Mouse (Mus musculus) right cerebral cortex, postnatal 14 days (tissue): Measurements from ENCODE around the gene Tpk1.
"Not testable (repeated sequence)": the region's sequence is repeated elsewhere in the genome, so short reads cannot be mapped to it uniquely, and the experiment has no call there.

ENCODE experiments used
- DNase-seq: peaks from one replicate; pipeline ENCODE4 v3.0.0; 2022

The Tpk1 gene

DNA sequence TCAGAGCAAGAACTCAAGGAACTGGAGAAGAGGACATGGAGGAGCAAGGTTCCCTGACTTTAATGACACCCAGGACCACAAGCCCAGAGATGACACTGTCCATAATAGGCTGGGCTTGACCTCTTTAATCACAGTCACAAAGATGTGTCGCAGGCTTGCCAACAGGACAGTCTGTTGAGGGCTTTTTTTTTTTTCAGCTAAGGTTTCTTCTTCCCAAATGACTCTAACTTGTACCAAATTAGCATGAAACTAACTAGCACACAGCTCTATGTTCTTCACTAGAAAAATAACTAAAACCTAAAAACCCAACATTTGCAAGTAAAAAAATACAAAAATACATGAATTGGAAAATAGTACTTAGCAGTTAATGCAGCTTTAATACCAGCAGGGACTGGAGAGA lies 27.2 kb downstream of the Tpk1 start:
- DNase-seq, result no peak

DNA sequence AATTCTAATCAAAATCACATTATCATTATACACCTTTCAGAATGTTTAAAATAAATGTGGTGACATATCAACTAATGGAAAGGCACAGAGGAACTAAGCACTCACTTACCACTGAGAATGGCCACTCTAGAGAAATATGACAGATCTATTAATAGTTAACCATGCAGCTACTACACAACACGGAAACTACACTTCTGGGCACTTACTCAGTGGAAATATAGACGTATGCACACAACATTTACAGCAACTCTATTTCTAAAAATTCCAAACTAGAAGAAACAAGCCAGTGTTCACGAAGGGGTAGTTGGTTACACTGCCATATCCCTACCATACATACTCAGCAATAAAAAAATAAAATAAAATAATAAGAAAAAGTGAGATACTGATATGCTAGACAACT lies 28.0 kb downstream of the Tpk1 start:
- DNase-seq, result no peak

DNA sequence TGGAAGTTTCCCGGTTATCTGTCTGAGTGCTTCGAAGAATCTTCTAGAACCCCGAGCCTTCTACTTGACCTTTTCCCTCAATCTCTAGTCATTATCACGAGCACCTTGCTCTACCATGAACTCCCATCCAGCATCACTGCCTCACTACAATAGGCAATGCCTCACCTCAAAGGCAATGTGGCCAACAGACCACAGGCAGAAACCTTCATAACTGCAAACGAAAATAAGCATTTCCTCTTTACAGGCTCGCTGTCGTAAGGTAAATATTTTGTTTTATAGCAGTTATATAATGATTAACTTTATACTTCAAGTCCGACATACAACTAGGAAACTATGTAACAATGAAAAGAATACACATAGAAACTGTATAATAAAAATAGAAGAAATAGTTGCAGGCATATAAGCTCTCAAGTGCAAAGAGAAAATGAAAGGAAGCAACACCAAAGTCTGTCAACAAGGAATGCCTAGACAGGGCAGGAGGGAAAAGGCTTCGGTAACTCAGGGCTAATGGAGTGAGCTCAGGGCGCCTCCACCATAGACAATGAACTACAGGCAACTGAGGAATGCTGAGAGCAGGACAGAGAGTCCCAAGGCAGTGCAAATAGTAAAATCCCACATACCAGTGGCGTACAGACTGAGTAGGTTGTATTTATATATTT lies 29.0 kb downstream of the Tpk1 start:
- DNase-seq, result no peak

DNA sequence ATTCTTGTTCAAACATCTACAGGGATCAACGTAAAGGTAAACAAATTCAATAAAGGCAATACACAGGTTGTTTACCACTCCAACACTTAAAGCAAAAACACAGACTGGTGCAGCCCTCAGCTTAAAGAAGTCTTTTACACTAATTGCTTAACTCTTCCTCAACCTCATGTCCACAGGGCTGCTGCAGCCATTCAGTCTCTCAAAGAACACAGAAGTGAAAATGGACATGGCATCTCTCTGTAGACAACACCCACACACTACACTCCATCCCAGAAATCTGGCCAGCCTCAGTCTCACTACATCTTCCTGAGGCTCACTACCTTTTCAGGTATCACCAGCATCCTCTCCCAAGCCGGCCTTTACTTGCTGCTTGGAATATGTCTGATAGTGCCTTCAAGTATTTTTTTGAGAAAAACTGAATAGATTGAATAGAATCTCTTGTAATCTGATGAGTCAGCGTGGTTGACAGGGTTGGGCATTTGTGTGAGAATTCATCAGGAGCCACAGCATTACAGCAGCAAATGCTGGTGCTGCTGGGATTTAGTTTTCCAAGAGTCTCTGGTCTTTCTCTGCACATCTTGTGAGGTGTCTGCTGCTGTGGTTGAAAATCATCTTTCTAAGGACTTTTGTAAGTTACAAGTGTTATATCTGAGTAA lies 32.6 kb downstream of the Tpk1 start:
- DNase-seq, result no peak

DNA sequence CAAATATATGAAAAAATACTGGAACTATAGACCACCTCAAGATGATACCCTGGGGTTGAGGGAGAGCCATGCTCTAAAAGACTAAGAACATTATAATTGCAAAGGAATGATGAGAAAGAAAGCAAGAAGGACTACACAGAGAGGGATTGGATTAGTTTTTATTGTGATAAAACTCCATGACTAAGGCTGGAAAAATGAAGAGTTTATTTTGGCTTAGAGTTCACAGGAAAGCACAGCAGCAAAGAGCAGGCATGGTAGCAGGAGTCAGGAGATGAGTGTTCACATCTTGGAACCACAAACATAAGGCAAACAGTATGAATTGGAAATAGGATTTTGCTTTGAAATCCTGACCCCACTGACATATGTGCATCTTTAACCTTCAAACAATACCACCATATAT lies 33.2 kb downstream of the Tpk1 start:
- no peak for DNase-seq

DNA sequence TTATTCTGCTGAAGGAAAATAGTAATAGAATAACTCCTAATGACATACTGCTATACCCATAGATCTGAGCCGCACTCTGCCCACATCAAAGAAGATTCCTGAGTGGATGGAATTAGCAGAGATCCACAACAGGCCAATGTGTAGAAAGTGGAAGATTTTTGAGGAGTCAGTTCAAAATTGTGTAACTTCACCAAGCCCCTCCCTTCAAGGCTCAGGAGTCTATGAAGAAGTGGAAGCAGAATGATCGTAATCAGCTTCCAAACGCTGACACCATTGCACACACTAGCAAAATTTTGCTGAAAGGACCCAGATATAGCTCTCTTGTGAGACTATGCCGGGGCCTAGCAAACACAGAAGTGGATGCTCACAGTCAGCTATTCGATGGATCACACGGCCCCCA lies 42.6 kb downstream of the Tpk1 start:
- not testable (repeated sequence) for DNase-seq

DNA sequence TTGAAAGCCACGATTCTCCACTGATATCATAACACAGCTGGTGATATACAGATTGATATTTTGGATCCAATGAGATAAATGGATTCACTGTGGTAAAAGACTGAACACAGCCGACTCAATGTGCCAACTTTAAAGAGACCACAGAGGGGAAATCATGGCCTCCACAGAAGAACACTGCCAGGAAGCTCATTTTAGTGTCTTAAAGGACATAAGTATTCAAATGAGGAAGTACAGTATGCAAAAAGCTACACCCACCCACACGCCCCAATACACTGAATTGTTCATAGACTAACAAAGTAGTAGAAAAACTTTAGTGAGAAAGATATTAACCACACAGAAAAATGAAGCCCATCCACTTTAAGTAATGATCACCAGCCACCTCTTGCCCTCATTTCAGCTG lies 46.8 kb downstream of the Tpk1 start:
- DNase-seq, result no peak

DNA sequence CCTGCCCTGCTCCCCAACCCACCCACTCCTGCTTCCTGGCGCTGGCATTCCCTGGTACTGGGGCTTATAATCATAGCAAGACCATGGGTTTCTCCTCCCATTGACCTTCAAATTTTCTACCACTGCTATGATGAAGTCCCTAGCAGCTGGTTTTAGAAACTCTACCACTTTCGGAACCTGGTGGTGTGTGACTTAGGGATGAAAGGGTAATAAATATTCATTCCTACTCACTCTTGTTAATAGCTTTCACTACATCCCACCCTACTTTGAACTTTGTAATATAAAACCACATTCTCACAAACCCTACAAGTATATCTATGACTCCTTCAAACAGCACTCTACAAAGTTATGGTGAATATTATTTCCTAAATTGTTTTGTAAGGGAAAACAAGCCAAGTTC lies 54.3 kb downstream of the Tpk1 start:
- no peak for DNase-seq

DNA sequence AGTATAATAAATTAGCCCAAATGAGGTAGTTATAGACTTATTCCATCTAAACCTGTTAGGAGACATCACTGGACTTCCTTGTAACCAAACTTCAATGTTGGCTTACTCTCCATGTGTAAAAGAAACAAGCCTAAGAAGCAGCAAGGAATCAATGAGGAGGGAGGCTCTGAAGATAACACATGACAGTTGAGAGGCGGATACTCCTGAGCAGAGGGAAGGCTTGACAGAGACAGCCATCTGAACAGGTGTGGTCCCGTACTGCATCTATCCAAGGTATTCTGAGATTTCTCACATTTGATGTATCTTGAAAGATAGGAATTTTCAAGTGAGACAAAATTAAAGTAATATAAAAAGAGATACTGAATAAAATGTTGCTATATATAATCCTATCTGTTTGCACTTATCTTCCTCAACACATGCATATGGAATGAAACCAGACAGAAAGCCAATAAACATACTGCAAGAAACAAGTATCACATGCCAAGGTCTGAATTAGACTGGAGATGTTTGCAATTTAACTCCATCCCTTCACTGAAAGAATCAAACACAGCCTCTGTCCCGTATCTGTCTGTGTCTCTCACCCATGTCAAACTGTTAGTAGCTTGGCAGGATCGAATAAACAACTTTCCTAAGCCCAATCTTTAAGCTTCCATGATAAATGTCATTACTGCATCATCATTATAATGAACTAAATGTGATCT lies 75.1 kb downstream of the Tpk1 start:
- no peak for DNase-seq

DNA sequence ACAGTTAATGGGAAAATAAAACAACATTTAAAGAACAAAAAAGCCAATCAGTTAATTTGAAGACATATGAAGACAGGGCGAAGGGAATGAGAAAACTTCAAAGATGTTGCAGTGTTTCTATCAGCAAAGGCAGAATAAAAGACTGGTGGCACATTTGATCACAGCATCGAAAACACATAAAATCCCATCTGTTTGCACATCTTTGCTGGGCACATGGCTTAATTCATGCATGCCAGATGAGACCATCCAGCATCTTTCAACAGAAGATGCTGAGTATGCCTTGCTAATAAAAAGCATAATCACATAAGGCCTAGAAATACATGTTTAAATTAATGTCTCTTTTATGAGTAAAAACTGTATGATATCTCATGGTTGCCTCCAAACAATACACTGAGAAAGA lies 80.8 kb downstream of the Tpk1 start:
- no peak for DNase-seq

DNA sequence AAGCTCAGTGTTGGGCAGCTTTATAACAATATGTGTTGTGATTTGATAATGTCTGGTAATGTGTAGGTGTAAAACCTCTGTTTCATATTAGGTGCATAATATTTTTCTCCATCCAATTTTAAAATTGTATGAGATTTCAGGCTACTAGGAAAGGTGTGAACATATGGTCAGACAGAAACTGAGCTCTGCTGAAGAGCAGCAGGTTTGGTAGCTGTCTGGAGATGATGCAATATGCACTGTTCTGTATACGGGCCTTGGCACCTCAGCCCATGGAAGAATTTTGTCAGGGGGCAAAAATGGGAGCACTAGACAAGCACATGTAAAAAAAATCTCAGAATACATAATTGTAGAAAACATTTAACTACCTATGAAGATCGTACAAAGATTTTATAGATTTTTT lies 84.3 kb downstream of the Tpk1 start:
- no peak for DNase-seq

DNA sequence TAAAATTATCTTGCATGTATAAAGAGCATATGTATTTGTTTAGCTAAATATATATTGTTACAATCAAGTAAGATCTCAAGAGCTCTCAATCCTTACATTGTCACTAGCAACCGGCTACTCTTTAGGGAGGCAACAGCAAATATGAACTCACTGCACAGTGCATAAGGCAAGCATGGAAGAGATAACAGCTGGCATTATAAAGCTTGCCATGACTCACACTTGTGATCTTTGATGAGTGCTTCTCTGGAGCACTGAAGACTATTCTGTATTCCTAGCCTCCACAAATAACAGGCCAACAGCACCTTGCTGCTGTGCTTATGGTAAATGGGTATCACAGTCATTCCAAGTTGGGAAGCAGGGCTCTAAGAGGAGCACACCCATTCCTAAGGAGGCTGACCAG lies 98.2 kb downstream of the Tpk1 start:
- no peak for DNase-seq

DNA sequence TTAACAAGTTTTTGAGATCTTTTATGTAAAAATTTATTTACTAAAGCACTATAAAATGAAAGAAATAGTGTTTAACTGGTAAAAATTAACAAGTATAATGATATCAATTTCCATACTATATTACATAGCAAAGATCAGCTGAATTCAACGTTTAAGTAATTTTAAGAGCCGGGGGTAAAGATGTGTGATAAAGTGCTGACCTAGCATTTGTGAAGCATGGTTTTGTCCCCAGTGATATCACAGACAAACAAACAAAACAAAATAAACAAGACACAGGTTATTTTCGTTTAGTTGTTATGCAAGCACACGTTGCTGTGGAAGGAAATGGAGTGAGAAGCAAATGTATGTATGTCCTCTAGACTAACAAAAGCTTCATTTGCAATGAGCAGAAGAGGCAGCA lies 103.6 kb downstream of the Tpk1 start:
- no peak for DNase-seq

DNA sequence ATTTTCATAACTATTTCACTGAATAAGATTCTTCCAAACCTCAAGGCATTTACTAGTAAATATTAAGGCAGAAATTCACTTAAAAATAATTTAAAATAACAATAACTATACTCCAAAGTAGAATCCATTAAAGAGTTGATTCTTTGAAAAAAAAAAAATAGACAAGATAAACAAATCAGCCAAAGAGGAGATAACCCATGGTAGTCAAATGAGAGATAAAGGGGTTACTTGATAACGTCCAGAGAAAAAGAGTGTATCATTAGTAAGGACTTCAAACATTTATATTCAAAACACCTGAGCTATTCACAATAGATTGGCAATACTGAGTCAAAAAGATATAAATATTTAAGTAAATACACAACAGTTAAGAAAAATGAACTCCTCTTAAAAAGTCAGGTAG lies 114.7 kb downstream of the Tpk1 start:
- DNase-seq, result no peak

DNA sequence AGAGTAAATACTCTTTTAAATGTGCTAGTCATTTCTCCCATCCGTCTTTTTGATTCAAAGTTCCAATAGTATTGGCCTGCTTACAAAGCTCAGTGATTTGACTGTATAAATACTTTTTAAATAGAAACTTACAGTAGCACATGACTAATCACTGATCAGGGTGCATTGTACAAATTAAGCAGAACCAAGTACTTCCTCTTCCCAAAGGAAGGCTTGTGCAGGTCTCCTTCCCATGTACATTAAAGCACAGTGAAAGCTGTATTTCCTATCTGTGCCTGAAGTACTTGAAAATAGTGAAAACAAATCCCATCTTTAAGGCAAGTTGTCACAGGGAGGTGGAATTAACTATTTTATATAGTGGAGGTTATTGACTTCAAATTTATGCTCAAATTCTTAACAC lies 119.5 kb downstream of the Tpk1 start:
- no peak for DNase-seq

DNA sequence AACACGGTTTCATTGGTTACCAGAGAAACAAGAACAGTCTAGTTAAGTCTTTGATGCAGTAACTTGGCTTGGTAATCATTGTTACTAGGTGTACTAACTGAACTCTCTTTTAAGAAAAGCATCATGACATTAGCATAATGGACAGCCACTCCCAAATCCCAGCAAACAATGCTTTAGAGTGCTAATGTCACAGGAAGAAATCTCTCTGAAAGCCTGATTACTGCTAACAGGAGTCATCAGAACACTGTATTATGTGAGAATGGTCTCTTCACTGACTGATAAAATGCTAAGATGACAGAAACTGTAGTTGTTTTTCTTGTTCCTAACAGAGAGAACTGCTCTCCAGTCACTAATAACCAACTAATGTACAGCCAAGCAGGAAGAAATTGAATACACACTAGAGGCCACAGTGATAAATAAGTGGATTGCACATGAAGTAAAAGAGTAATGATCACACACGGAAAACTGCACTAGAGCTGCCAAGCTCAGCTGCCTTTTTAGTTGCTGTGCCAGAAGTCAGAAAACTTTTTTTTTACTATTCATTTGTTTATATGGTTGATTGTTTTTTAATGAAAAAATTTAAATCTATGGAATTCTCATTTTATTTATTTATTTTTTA lies 128.7 kb downstream of the Tpk1 start:
- DNase-seq, result no peak

DNA sequence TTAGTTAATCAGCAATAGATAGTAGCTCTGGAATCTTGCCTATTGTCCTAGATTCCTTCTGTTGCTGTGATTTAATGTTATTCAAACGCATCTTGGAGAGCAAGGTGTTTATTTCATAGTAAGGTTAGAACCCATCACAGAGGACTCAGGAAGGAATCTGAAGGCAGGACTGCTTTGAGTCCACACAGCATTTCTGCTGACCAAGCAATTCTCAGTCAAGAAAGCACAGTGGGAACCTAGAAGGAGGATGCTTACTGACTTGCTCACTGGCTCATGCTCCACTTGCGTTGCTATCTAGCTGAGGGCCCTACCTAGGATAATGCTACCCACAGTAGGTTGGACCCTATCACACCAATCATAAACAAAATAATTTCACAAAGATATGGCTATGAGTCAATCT lies 130.6 kb downstream of the Tpk1 start:
- no peak for DNase-seq

DNA sequence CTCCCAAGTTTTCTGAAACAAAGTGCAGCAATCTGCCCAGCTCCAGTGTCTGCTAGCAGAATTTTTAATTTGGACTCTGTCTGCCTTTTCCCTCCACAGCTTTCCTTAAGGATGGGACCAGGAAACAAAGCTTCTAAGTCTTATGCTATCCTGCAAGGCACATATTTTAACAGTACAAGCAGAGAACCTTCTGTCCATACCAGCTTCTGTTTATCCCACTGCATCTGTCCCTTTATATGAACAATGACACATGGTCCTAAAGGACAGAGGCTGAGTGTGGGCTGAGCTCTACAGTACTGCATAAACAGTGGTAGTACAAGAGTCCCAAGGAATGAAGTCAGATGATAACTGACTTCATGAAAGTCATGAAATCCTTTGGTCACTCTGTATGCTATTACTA lies 132.8 kb downstream of the Tpk1 start:
- DNase-seq, result no peak

DNA sequence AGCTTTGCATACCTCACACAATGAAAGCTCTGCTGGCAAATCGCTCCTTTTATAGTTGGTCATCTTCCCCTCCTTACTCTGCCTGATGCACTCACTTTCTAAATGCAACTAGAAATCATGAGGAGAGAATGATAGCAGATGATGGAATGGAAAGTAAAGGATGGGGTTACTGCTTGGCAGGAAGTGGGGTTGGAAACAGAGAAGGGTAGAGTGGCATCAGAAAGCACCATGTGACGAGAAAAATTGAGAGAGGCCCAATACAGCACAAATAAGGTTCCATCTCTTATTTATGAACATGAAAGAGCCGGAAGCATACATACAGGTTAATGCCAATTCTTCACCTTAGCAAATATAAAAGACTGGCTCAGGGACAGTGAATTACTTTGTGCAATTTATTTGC lies 133.3 kb downstream of the Tpk1 start:
- DNase-seq, result no peak

DNA sequence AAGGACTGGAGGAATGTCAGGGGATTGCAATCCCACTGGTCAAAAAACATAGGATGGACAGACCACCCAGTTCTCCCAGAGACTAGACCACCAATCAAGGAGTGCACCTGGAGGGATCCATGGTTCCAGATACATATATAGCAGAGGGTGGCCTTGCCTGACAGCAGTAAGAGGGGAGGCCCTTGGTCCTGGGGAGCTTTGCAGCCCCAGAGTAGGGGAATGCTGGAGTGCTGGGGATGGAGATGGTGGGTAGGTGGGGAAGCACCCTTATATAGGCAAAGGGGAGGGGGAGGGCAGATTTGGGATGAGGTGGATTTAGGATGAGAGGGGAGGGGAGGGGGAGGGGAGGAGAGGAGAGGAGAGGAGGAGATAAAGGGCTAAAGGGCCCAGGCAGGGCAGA lies 134.1 kb downstream of the Tpk1 start:
- DNase-seq, result no peak

DNA sequence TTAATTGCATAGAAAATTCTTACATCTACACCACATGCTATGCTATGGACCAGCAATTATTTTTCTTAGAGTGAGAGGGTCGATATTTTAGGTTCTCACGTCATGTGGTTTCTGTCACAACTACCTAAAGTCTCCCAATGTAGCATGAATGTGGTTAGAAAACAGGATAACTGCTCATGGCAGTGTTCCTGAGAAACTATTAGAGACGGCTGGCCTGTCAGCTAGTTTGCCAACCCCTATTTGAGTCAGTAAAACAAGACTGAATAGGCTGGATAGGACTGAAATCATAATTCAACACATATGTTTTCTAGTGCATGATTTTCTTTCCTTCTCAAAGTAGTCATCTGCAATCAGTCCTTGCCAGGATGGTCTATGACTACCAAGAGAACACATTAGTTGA lies 137.1 kb downstream of the Tpk1 start:
- DNase-seq, result no peak

DNA sequence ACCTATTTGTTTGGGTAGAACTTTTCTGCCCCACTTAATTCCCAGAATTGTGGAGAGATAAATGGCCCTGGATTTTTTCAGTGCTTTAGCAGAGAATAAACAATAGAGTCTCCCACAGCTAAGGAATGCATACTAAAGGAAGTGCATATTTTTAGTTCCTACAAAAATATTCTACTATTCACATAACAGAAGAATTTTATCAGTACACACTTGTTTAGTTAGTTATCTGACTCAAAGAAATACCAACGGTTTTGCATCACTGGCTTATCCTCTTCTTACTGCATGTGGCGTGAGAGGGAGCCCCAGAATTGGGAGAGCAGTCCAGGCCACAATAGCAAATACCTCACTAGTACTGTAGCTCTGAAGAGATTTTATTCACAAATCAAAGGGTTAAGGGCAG lies 141.1 kb downstream of the Tpk1 start:
- DNase-seq, result no peak

DNA sequence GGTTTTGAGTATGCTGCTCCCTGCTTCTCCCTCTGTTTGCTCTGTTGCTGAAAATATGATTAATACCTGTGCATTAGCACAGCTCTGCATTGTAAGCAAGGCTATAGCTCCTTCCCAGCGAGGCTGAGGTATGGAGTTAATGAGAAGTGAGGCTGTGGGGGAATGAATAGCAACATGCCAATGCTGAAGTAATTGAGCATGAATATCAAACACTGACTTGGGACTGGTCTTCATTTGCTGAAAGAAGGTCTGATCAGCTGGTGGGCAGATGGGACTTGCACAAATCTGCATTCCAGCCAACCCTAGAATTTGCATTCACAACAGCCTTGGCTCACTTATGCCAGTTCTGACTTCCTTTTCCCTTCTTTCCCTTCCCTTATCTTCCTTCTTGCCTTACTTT lies 144.0 kb downstream of the Tpk1 start:
- no peak for DNase-seq

DNA sequence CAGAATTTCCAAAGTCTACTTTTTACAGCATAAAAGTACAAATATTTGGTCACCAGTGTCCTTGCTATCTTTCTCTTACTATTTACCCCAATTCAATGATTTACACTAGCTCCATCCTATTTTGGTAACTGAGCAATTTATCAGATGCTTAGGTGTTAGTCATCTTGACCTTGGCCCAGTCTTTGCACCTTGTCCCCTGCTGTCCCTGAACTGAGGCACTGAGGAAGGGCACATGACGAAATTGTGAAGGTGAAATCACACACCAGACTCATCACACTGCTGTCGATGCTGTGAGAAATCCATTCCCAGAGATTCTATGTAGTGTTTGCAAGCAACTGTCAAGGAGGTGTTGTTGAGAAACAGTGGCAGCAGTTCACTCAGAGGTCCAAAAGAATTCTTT lies 145.9 kb downstream of the Tpk1 start:
- no peak for DNase-seq
